Mouse (Mus musculus): ENCODE measurements around the gene Efhc1. TPM values are rescaled to one million over a fixed set of nuclear protein-coding genes. Genes with fewer than 3 reads are reported as not detected.

Efhc1 gene
- polyA plus RNA-seq, 1 experiment from 2014 or later, result 2.9 TPM

DNA sequence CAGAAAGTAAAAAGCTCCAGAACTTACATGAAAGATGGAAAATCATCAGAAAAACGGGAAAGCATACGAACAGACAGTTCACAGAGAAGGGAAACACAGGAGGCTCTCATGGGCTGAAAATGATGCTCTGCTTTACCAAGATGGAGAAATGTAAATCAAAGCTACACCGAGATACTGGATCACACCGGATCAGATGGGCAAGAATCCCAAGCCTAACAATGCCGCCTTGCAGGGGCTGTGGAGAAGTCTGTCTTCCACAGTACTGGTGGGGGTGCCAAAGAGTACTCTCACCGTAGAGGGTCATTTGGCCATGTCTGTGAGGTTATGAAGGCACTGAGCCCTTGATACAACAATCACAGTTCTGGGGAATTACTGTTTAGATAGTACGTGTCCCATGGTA is 75.1 kb downstream of the Efhc1 start:
- H3K4me1 ChIP-seq, result no peaks in the 10 kb centered on the region
- H3K4me2 ChIP-seq, result no peak overlapping the region
- WGBS, result 85% methylated on average over 7 of the region's 7 CpGs
- no peak for ATAC-seq (ENCODE audit: low FRiP score)
- H3K9me3 ChIP-seq, result no peaks in the 10 kb centered on the region
- no peaks in the 10 kb centered on the region for H3K36me3 ChIP-seq (replicated peaks)
- H3K27me3 ChIP-seq, result no peaks in the 10 kb centered on the region
- no peak overlapping the region for H3K9ac ChIP-seq
- H3K4me3 ChIP-seq (replicated peaks), result no peak overlapping the region
- H3K27ac ChIP-seq, result no peak overlapping the region

DNA sequence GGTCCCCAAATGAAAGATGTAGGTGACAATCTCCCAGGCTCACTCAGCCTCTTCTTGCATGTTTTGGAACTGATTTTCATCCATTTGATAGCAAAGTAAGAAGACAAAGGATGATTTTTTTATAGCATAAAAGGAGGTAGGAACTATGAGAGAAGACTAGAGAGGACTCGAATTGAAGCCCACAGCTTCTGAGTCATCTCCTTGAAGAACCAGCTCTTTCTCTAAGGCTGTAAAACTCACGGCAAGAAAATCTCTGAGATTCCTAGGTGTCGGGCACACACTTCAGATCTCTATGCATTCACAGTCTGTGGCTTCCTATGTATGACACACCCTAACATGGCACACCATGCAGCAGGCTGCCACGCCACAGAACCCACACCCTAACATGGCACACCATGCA is 77.6 kb downstream of the Efhc1 start:
- 93% methylated on average over 4 of the region's 4 CpGs for WGBS
- Histone ChIP-seq H3K27ac (no peak overlapping the region), H3K9me3 (no peaks in the 10 kb centered on the region), H3K4me2 (no peak overlapping the region), H3K4me3 (replicated peaks) (no peak overlapping the region), H3K36me3 (replicated peaks) (no peaks in the 10 kb centered on the region), H3K9ac (no peak overlapping the region), H3K4me1 (no peaks in the 10 kb centered on the region), H3K27me3 (no peaks in the 10 kb centered on the region)
- ATAC-seq (ENCODE audit: low FRiP score), result no peak

DNA sequence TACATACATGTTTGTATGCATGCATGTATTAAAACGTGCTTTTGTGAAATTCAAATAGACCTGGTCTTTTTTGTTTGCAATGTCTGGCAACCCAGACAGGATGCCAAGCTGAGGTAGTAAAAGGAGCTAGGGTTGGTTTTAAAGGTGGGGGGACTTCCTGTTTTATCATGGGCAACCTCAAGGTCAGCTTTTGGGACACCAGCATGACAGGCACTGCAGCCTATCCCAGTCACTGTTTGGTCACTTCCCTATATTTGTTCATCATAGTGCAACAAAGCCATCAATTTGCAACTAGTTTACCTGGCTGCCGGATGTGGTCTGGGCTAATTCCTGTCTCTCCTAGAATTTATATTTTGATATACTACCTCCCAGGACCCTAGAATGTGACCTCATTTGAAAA is 80.2 kb downstream of the Efhc1 start:
- WGBS, result 93% methylated on average over 2 of the region's 2 CpGs

DNA sequence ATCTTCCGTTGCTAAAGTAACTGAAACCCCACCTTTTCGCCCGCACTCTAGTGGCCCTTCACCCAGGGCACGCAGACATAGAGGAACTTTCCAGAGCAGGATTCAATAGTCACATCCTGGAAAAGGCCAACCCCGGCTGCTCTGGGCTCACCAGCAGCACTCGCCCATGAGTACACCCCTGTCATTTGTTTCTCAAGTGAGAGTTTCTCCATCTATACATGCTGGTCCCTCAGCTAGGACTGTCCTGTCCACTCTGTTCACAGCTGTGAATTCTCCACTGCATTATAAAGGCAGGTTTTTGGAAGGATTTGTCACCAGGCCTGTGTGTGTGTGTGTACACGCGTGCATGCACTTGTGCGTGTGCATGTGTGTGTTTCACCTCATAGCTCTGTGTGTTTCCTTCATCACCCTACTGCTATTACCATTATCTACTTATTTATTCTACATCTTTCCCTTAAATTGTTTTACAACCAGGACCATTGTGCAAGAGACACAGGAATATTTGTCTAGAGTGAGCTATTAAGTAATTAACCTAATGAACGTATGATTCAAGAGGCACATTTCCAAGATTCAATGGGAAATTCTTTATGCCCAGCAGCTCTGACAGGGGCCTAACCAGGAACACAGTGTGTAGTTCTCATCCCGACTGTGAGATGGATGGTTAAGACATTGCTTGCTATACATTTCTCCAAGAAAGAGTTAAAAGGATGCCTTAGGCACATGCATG is 81.8 kb downstream of the Efhc1 start:
- H3K9ac ChIP-seq, result no peak overlapping the region
- no peaks in the 10 kb centered on the region for H3K9me3 ChIP-seq
- 91% methylated on average over 11 of the region's 11 CpGs for WGBS
- no peak for ATAC-seq (ENCODE audit: low FRiP score)
- no peaks in the 10 kb centered on the region for H3K27me3 ChIP-seq
- peaks cover 6% of the 10 kb centered on the region; the same call in 1 of the 2 replicates for H3K36me3 ChIP-seq (replicated peaks)
- no peaks in the 10 kb centered on the region for H3K4me1 ChIP-seq
- H3K4me2 ChIP-seq, result no peak overlapping the region
- no peak overlapping the region for H3K4me3 ChIP-seq (replicated peaks)
- no peak overlapping the region for H3K27ac ChIP-seq

More for the DNA sequence above, 80.2 kb downstream of the Efhc1 start:
- Histone ChIP-seq H3K27ac (no peak overlapping the region), H3K4me1 (no peaks in the 10 kb centered on the region), H3K36me3 (replicated peaks) (peaks cover 4% of the 10 kb centered on the region; the same call in 1 of the 2 replicates), H3K4me2 (no peak overlapping the region), H3K27me3 (no peaks in the 10 kb centered on the region), H3K4me3 (replicated peaks) (no peak overlapping the region), H3K9me3 (no peaks in the 10 kb centered on the region), H3K9ac (no peak overlapping the region)
- ATAC-seq (ENCODE audit: low FRiP score), result no peak

- H3K9ac ChIP-seq, result no peak overlapping the region
- no peak overlapping the region for H3K27ac ChIP-seq
- H3K36me3 ChIP-seq (replicated peaks), result peaks cover 6% of the 10 kb centered on the region; the same call in 1 of the 2 replicates
- H3K4me2 ChIP-seq, result no peak overlapping the region
- no peaks in the 10 kb centered on the region for H3K9me3 ChIP-seq
- no peak for ATAC-seq (ENCODE audit: low FRiP score)
- no peaks in the 10 kb centered on the region for H3K27me3 ChIP-seq
- no peak overlapping the region for H3K4me3 ChIP-seq (replicated peaks)
- no peaks in the 10 kb centered on the region for H3K4me1 ChIP-seq
These were observed 82.3 kb downstream of the Efhc1 start for GRCm38 (mm10) chr1:21033792-21034119.

GRCm38 (mm10) chr1:21035878-21036277 is 84.5 kb downstream of the Efhc1 start:
- Histone ChIP-seq H3K4me2 (no peak overlapping the region), H3K27me3 (no peaks in the 10 kb centered on the region), H3K36me3 (replicated peaks) (peaks cover 6% of the 10 kb centered on the region; the same call in 1 of the 2 replicates), H3K4me1 (no peaks in the 10 kb centered on the region), H3K27ac (no peak overlapping the region), H3K9ac (no peak overlapping the region), H3K9me3 (no peaks in the 10 kb centered on the region), H3K4me3 (replicated peaks) (no peak overlapping the region)
- ATAC-seq (ENCODE audit: low FRiP score), result no peak
- 86% methylated on average over 6 of the region's 6 CpGs for WGBS

GRCm38 (mm10) chr1:21037881-21038601 is 86.6 kb downstream of the Efhc1 start:
- H3K4me3 ChIP-seq (replicated peaks), result no peak overlapping the region
- H3K4me1 ChIP-seq, result no peaks in the 10 kb centered on the region
- H3K36me3 ChIP-seq (replicated peaks), result peaks cover 6% of the 10 kb centered on the region; the same call in 1 of the 2 replicates
- no peaks in the 10 kb centered on the region for H3K9me3 ChIP-seq
- H3K27me3 ChIP-seq, result no peaks in the 10 kb centered on the region
- H3K9ac ChIP-seq, result no peak overlapping the region
- H3K27ac ChIP-seq, result no peak overlapping the region
- WGBS, result 92% methylated on average over 6 of the region's 6 CpGs
- ATAC-seq (ENCODE audit: low FRiP score), result no peak
- no peak overlapping the region for H3K4me2 ChIP-seq

- Histone ChIP-seq H3K27me3 (no peaks in the 10 kb centered on the region), H3K36me3 (replicated peaks) (peaks cover 6% of the 10 kb centered on the region; the same call in 1 of the 2 replicates), H3K27ac (no peak overlapping the region), H3K4me1 (no peaks in the 10 kb centered on the region), H3K9me3 (no peaks in the 10 kb centered on the region), H3K4me2 (no peak overlapping the region), H3K4me3 (replicated peaks) (no peak overlapping the region), H3K9ac (no peak overlapping the region)
- 90% methylated on average over 3 of the region's 3 CpGs for WGBS
- no peak for ATAC-seq (ENCODE audit: low FRiP score)
These were observed 88.1 kb downstream of the Efhc1 start for GRCm38 (mm10) chr1:21039564-21039963.

GRCm38 (mm10) chr1:21040173-21040572 is 88.7 kb downstream of the Efhc1 start:
- no peak for ATAC-seq (ENCODE audit: low FRiP score)
- no peaks in the 10 kb centered on the region for H3K27me3 ChIP-seq
- no peak overlapping the region for H3K4me2 ChIP-seq
- H3K9me3 ChIP-seq, result no peaks in the 10 kb centered on the region
- H3K4me3 ChIP-seq (replicated peaks), result no peak overlapping the region
- H3K9ac ChIP-seq, result no peak overlapping the region
- peaks cover 6% of the 10 kb centered on the region; the same call in 1 of the 2 replicates for H3K36me3 ChIP-seq (replicated peaks)
- no peak overlapping the region for H3K27ac ChIP-seq
- WGBS, result 91% methylated on average over 7 of the region's 7 CpGs
- no peaks in the 10 kb centered on the region for H3K4me1 ChIP-seq

Other genes with a start within 250 kb of the Efhc1 start
- not detected in 2 replicates for gene Il17a, start 220.7 kb upstream of the Efhc1 start, polyA plus RNA-seq (2016; fragmentation: Nextera tagmentation; extraction: Ambion mirVana)
- gene Il17f, start 161.0 kb upstream of the Efhc1 start, polyA plus RNA-seq (2016; fragmentation: Nextera tagmentation; extraction: Ambion mirVana), result 0.43 TPM in 1 of 2 replicates, not detected in the other
- 159 and 165 TPM in 2 replicates for gene Mcm3, start 131.3 kb upstream of the Efhc1 start, polyA plus RNA-seq (2016; fragmentation: Nextera tagmentation; extraction: Ambion mirVana)
- gene Paqr8, start 61.0 kb upstream of the Efhc1 start, polyA plus RNA-seq (2016; fragmentation: Nextera tagmentation; extraction: Ambion mirVana), result 11.6 and 14.0 TPM in 2 replicates
- gene Tram2, start 127.6 kb downstream of the Efhc1 start, polyA plus RNA-seq (2016; fragmentation: Nextera tagmentation; extraction: Ambion mirVana), result 3.5 and 4.1 TPM in 2 replicates